Mouse (Mus musculus) bone marrow macrophage, adult 2 months (primary cell): Measurements from ENCODE around the gene Gda.

ENCODE experiments used
- CTCF ChIP-seq: IDR thresholded peaks from 2 replicates; pipeline ENCODE4 v1.5.1; 2012; ENCODE audit warnings: low read depth, mild to moderate bottlenecking, low read length, moderate library complexity
- POLR2A ChIP-seq: IDR thresholded peaks from 2 replicates; pipeline ENCODE4 v1.6.1; 2012; ENCODE audit warnings: mild to moderate bottlenecking, low read depth, low read length, borderline replicate concordance

DNA sequence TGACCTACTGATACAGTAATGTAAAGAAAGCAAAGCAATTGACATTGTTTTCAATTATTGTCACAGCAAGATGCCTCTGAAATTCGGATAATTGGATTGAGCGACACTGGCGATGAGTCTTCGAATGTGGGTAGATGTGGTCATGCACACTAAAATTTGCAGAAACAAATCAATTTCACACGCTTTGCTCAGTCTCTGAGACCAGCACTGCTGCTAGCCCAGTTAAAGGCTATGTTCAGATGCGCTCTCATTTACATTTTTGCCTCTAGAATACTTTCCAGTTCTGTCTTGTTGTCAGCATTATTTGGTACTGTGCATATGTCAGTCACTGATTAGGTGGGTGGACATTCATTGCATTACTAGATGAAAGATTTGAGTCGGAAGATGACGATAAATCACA, 102.5 kb downstream of the Gda start:
- TF ChIP-seq CTCF: no peak
- no peak for TF ChIP-seq POLR2A
